Mouse (Mus musculus): ENCODE measurements around the gene Trappc6a. TPM values are rescaled to one million over a fixed set of nuclear protein-coding genes. Genes with fewer than 3 reads are reported as not detected.

Trappc6a gene
- polyA plus RNA-seq, 1 experiment from 2014 or later, result 73.2 TPM

DNA sequence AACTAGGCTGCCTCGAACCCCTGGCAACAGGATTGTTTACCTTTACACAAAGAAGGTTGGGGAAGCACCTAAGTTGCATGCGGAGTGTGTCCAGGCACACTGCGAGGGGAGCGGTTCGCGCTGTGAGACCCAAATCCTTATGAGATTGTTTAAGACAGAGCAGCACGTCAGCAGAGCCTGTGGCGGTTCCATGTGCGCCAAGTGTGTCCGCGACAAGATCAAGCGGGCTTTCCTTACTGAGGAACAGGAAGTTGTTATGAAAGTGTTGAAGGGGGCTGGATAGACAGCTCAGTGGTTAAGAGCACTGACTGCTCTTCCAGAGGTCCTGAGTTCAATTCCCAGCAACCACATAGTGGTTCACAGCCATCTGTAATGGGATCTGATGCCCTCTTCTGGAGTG is 39.9 kb upstream of the Trappc6a start:
- 65% methylated on average over 12 of the region's 12 CpGs for WGBS
- H3K4me3 ChIP-seq, result no peak overlapping the region
- H3K36me3 ChIP-seq, result no peaks in the 10 kb centered on the region
- no peak for ATAC-seq (replicated peaks; ENCODE audit: insufficient number of reproducible peaks, insufficient read depth, low FRiP score, low read depth)
- H3K27me3 ChIP-seq, result peaks cover 57% of the 10 kb centered on the region
- no peak overlapping the region for H3K9ac ChIP-seq
- no peak overlapping the region for H3K4me2 ChIP-seq
- H3K4me1 ChIP-seq (replicated peaks), result peaks cover 22% of the 10 kb centered on the region
- no peaks in the 10 kb centered on the region for H3K9me3 ChIP-seq (replicated peaks)
- no peak overlapping the region for H3K27ac ChIP-seq

DNA sequence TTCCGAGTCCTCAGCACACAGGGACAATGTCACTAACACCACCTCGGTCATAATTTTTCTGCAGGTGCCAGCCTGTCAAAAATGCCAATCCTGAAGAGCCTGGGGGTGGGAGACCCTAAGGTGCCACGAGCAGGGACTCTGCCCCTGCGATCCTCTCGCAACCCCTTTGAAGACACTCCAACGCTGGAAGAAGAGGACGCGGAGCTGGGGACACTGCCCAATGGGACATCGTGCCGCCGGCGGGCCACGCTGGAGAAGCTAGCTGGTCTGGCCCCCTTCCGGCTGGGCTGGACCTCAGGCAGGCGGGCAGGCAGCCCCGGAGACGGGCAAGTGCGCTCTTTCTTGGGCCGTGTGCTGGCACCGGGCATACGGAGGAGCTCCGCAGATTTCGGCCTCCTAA is 38.8 kb upstream of the Trappc6a start:
- no peak overlapping the region for H3K9ac ChIP-seq
- peaks cover 68% of the 10 kb centered on the region for H3K27me3 ChIP-seq
- no peak for ATAC-seq (replicated peaks; ENCODE audit: insufficient number of reproducible peaks, insufficient read depth, low FRiP score, low read depth)
- H3K27ac ChIP-seq, result no peak overlapping the region
- H3K9me3 ChIP-seq (replicated peaks), result no peaks in the 10 kb centered on the region
- WGBS, result 35% methylated on average over 23 of the region's 23 CpGs
- no peak overlapping the region for H3K4me3 ChIP-seq
- no peaks in the 10 kb centered on the region for H3K36me3 ChIP-seq
- H3K4me2 ChIP-seq, result no peak overlapping the region
- H3K4me1 ChIP-seq (replicated peaks), result peaks cover 27% of the 10 kb centered on the region

DNA sequence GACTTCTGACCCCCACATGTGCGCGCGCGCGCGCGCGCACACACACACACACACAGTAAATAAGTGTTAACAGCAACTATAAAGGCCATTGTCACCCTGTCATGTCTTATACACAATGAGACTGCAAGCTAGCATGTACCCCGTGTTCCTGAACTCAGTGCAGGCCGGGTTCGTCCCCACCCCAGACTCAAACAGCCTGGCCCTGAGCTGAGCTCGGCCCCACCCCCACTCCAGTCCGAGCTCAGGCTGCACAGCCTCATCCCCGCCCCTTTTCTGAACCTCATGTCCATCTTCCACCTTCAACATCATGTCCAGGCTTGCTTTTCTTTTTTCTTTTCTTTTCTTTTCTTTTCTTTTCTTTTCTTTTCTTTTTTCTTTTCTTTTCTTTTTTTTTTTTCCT is 37.9 kb upstream of the Trappc6a start:
- Histone ChIP-seq H3K27me3 (peaks cover 73% of the 10 kb centered on the region), H3K4me2 (no peak overlapping the region), H3K9me3 (replicated peaks) (no peaks in the 10 kb centered on the region), H3K4me3 (no peak overlapping the region), H3K27ac (no peak overlapping the region), H3K36me3 (no peaks in the 10 kb centered on the region), H3K9ac (no peak overlapping the region), H3K4me1 (replicated peaks) (peaks cover 20% of the 10 kb centered on the region)
- no peak for ATAC-seq (replicated peaks; ENCODE audit: insufficient number of reproducible peaks, insufficient read depth, low FRiP score, low read depth)
- 17% methylated on average over 14 of the region's 14 CpGs for WGBS

DNA sequence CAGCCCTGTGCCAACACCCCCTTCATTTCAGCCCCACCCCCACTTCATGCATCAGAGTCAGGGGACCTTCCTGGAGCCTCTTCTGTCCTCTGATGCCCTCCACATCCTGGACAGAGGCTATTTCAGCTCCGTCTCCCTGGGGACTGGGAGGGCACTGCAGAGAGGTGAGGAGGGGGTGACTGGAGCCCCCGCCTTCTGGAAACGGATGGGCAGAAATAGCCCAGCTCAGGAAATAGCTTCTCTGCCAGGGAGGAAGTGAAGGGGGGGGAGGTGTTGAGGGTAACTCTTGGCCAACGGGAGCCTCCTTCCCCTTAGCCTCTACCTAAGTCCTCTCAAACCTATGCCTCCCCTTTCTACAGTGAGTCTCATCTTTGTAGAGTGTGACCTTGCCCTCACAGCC is 35.8 kb upstream of the Trappc6a start:
- H3K9ac ChIP-seq, result no peak overlapping the region
- no peak overlapping the region for H3K27ac ChIP-seq

DNA sequence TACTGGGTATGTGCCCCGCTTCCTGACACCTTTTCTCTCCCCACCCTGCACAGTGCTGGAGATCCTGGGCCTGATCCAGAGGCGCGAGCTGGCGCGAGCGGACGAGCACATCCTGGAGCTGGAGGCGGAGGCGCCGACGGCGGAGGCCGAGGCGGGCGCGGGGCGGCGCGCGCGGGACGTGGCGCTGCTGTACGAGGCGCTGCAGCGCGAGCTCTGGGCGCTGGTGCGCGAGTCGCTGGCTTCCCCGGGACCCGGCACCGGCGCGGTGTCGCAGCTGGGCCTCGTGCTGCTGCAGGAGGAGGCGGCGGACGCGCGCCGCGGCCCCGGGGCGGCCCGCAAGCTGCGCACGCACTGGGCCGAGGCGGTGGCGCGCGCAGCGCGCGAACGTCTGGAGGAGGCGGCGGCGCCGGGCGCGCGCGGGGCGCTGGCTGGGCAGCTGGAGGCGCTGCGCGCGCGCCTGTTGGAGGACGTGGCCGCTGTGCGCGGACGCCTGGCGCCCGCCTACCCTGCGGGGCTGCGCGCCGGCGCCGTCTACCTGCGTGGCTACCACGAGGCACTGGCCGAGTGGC is 34.2 kb upstream of the Trappc6a start:
- Histone ChIP-seq H3K27ac (peak overlapping the region; percentile 66), H3K9ac (peak overlapping the region; percentile 68), H3K4me1 (replicated peaks) (peaks cover 24% of the 10 kb centered on the region), H3K9me3 (replicated peaks) (no peaks in the 10 kb centered on the region), H3K4me3 (peak overlapping the region; percentile 64), H3K27me3 (peaks cover 76% of the 10 kb centered on the region), H3K36me3 (no peaks in the 10 kb centered on the region), H3K4me2 (peak overlapping the region; percentile 97)
- ATAC-seq (replicated peaks; ENCODE audit: insufficient number of reproducible peaks, insufficient read depth, low FRiP score, low read depth), result peak; percentile 80
- WGBS, result under 1% methylated on average over 84 of the region's 89 CpGs

More for the DNA sequence above, 35.8 kb upstream of the Trappc6a start:
- no peaks in the 10 kb centered on the region for H3K36me3 ChIP-seq
- no peak overlapping the region for H3K4me2 ChIP-seq
- H3K4me3 ChIP-seq, result no peak overlapping the region
- H3K27me3 ChIP-seq, result peaks cover 71% of the 10 kb centered on the region
- no peak for ATAC-seq (replicated peaks; ENCODE audit: insufficient number of reproducible peaks, insufficient read depth, low FRiP score, low read depth)
- WGBS, result 14% methylated on average over 4 of the region's 4 CpGs
- peaks cover 18% of the 10 kb centered on the region for H3K4me1 ChIP-seq (replicated peaks)
- no peaks in the 10 kb centered on the region for H3K9me3 ChIP-seq (replicated peaks)

DNA sequence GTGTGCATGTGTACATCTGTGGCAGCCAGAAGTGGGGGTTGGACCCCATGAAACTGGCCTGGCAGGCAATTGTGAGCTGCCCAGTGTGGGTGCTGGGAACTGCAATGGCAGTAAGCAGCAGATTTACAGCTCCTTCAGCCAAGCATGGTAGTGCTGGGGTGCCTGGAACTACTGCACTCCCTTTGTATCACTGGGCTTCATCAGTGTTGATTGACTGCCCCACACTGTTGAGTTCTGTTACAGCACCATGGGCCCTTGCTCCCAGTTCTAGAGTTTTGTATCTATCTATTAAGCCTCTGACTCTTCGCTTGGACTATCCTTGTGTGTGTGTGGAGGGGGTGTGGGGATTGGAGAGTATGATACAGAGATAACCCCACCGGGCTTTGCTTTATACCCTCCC is 31.1 kb upstream of the Trappc6a start:
- Histone ChIP-seq H3K4me3 (no peak overlapping the region), H3K27me3 (peaks cover 52% of the 10 kb centered on the region), H3K9me3 (replicated peaks) (no peaks in the 10 kb centered on the region), H3K4me2 (no peak overlapping the region), H3K27ac (no peak overlapping the region), H3K36me3 (no peaks in the 10 kb centered on the region), H3K9ac (no peak overlapping the region), H3K4me1 (replicated peaks) (peaks cover 20% of the 10 kb centered on the region)
- no peak for ATAC-seq (replicated peaks; ENCODE audit: insufficient number of reproducible peaks, insufficient read depth, low FRiP score, low read depth)
- WGBS, result 51% methylated on average over 2 of the region's 2 CpGs

DNA sequence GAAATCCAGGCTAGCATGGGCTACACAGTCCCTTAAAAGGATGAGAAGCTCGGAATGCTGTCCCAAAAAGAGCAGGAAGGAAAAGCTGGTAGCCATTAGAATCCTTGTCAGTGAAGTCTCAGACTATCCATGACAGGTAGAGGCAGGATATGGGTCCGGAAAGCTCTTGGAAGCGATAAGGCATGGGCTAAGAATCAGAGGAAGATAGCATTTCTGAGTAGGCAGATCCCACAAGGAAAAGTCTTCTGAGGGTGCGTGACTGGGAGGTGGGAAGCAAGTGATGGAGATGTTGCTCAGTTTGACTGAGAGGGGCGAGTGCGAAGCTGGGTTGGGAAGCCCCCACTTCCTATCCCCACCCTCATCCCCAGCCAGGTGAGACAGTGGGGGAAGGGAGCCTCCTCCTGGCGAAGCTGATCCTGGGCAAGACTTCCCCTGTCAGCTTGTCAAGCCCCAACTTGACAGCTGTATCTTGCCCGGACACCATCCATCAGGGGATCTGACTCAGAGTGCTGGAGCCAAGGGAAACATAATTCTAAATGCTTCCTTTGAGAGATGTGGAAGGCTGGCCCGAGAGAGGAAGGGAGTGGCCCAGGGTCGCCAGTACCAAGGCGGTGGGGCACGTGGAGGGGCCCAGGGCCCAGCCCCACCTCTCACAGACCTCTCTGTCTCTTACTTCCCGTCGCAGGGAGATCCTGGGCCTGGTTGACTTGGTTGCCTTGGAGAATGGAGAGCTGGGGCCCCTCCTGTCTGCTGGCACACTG is 30.4 kb upstream of the Trappc6a start:
- Histone ChIP-seq H3K4me2 (no peak overlapping the region), H3K4me3 (no peak overlapping the region), H3K27ac (no peak overlapping the region), H3K36me3 (no peaks in the 10 kb centered on the region), H3K27me3 (peaks cover 45% of the 10 kb centered on the region), H3K9ac (no peak overlapping the region), H3K4me1 (replicated peaks) (peaks cover 18% of the 10 kb centered on the region), H3K9me3 (replicated peaks) (no peaks in the 10 kb centered on the region)
- ATAC-seq (replicated peaks; ENCODE audit: insufficient number of reproducible peaks, insufficient read depth, low FRiP score, low read depth), result no peak
- 21% methylated on average over 14 of the region's 14 CpGs for WGBS

DNA sequence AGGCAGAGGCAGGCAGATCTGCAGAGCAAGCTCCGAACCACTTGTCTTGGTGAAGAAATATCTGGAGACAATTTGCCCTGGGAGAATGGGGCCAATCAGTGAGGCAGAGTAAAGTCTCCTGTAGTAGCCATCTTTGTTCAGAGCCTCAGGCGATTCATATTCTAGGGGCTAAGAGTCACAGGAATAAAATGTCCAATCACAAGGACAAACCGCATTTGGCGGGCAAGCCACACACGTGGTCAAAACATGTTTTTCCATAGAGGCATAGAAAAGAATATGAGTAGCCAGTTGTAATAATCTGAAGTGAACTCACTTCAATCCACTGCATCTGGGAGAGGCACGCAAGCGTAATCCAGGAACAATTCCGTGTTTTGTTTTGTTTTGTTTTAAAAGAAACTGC is 24.9 kb upstream of the Trappc6a start:
- no peaks in the 10 kb centered on the region for H3K9me3 ChIP-seq (replicated peaks)
- H3K9ac ChIP-seq, result no peak overlapping the region
- ATAC-seq (replicated peaks; ENCODE audit: insufficient number of reproducible peaks, insufficient read depth, low FRiP score, low read depth), result no peak
- WGBS, result 84% methylated on average over 8 of the region's 8 CpGs
- no peak overlapping the region for H3K27ac ChIP-seq
- H3K4me3 ChIP-seq, result no peak overlapping the region
- H3K36me3 ChIP-seq, result no peaks in the 10 kb centered on the region
- no peaks in the 10 kb centered on the region; the same call in 1 of the 2 replicates for H3K4me1 ChIP-seq (replicated peaks)
- H3K27me3 ChIP-seq, result peaks cover 21% of the 10 kb centered on the region
- H3K4me2 ChIP-seq, result no peak overlapping the region

DNA sequence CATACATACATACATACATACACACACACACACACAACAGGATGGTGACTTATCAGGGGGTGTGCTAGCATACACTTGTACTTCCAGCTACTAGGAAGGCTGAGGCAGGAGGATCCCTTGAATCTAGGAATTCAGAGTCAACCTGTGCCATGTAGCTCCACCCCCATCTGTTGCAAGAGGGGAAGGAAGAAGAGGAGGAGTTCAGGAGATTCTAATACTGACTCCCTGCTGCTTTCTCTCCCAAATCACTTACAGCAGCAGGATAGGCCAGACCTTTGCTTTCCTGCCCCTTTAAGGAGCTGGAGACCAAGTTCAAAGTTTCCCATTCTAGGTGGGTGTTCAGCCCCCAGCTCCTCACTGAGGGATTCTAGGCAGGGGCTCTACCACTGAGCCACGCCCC is 22.7 kb upstream of the Trappc6a start:
- peaks cover 42% of the 10 kb centered on the region for H3K27me3 ChIP-seq
- ATAC-seq (replicated peaks; ENCODE audit: insufficient number of reproducible peaks, insufficient read depth, low FRiP score, low read depth), result no peak
- H3K9me3 ChIP-seq (replicated peaks), result no peaks in the 10 kb centered on the region
- no peak overlapping the region for H3K27ac ChIP-seq
- no peaks in the 10 kb centered on the region for H3K36me3 ChIP-seq
- 92% methylated on average over 1 of the region's 1 CpGs for whole genome bisulfite sequencing
- no peak overlapping the region for H3K9ac ChIP-seq
- H3K4me3 ChIP-seq, result no peak overlapping the region
- H3K4me1 ChIP-seq (replicated peaks), result peaks cover 5% of the 10 kb centered on the region
- H3K4me2 ChIP-seq, result no peak overlapping the region

DNA sequence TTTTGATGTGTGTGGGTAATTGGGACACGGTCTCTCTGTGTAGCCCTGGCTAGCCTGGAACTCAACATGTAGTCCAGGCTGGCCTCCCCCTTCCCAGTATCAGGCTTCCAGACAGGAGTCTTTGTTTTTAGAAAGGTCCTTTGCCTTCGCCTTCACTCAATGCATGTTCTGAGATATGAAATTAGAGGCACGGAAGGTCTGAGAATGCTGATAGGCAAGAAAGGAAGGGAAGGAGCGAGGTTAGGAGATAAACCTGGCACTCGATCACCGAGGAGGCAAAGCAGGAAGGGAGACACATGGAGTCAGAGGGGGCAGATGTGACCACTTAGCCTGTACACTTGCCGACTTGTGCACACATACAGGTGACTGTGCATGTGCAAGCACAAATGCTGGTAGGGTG is 21.6 kb upstream of the Trappc6a start:
- H3K4me2 ChIP-seq, result no peak overlapping the region
- no peak overlapping the region for H3K27ac ChIP-seq
- H3K27me3 ChIP-seq, result peaks cover 47% of the 10 kb centered on the region
- no peak for ATAC-seq (replicated peaks; ENCODE audit: insufficient number of reproducible peaks, insufficient read depth, low FRiP score, low read depth)
- no peak overlapping the region for H3K4me3 ChIP-seq
- no peak overlapping the region for H3K9ac ChIP-seq
- WGBS, result 69% methylated on average over 7 of the region's 7 CpGs
- H3K4me1 ChIP-seq (replicated peaks), result peaks cover 8% of the 10 kb centered on the region
- no peaks in the 10 kb centered on the region for H3K36me3 ChIP-seq
- H3K9me3 ChIP-seq (replicated peaks), result no peaks in the 10 kb centered on the region

DNA sequence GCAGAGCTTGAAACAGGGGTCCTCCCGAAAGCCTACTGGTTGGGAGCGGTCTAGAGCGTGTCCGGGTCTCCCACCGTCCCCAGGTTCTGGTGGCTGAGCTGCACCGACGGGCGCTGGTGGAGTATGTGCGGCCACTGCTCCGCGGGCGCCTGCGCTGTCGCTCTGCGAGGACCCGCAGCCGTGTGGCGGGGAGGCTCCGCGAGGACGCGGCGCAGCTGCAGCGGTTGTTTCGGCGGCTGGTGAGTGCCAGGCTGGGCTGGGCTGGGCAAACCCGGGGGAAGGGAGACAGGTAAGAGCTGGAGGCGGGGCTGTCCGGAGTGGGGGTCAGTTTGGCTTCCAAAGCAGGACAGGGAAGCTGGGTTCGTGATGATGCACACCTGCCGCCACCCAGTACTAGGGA is 18.7 kb upstream of the Trappc6a start:
- Histone ChIP-seq H3K27me3 (peaks cover 50% of the 10 kb centered on the region), H3K9ac (no peak overlapping the region)

DNA sequence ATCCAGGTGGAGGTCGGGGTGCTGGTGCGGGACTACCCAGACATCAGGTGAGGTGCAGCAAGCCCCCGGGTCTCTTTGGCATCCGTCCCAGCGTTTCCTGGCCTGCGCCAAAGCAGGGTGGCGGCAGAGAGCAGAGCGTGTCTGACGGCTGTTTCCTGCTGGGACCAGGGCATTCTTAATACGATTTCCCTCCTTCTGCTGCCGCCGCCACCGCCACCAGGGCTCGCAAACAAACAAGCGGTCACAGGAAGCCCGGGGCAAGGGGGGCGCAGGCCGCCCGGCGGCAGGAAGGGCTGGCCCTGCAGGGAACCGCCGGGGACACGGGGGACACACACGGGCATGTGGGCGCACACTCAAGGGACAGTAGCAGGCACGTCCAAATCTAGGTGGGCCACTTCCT is 16.5 kb upstream of the Trappc6a start:
- Histone ChIP-seq H3K36me3 (no peaks in the 10 kb centered on the region), H3K27me3 (peaks cover 47% of the 10 kb centered on the region), H3K27ac (0 out of 2 replicates have a peak overlapping the region, but pooled peaks have one; percentile 21), H3K9me3 (replicated peaks) (no peaks in the 10 kb centered on the region), H3K4me2 (peak overlapping the region; percentile 72), H3K4me3 (peak overlapping the region; percentile 43), H3K9ac (peak overlapping the region; percentile 53), H3K4me1 (replicated peaks) (peaks cover 29% of the 10 kb centered on the region)
- no peak for ATAC-seq (replicated peaks; ENCODE audit: insufficient number of reproducible peaks, insufficient read depth, low FRiP score, low read depth)
- 3% methylated on average over 26 of the region's 26 CpGs for WGBS

More for the DNA sequence above, 18.7 kb upstream of the Trappc6a start:
- no peaks in the 10 kb centered on the region for H3K36me3 ChIP-seq
- no peak overlapping the region for H3K27ac ChIP-seq
- H3K9me3 ChIP-seq (replicated peaks), result no peaks in the 10 kb centered on the region
- 22% methylated on average over 31 of the region's 31 CpGs for WGBS
- H3K4me1 ChIP-seq (replicated peaks), result peaks cover 18% of the 10 kb centered on the region
- H3K4me3 ChIP-seq, result peak overlapping the region; percentile 26
- H3K4me2 ChIP-seq, result peak overlapping the region; percentile 36
- ATAC-seq (replicated peaks; ENCODE audit: insufficient number of reproducible peaks, insufficient read depth, low FRiP score, low read depth), result no peak; the same call in 1 of the 2 replicates

All from heart, embryonic 15.5 days (tissue).